Mouse (Mus musculus) bone marrow, adult 2 months (tissue): ENCODE data around the gene Utp14b.

Experiments used
- CTCF ChIP-seq: fragments of 200-500 bp; IDR thresholded peaks from 2 replicates; pipeline ENCODE4 v1.5.1; 2011; ENCODE audit warnings: low read length, control low read depth; ENCODE audit not compliant: control insufficient read depth, insufficient read depth
- POLR2A ChIP-seq: fragments of 200-500 bp; IDR thresholded peaks from 2 replicates; pipeline ENCODE4 v1.6.1; 2011; ENCODE audit warnings: low read depth, mild to moderate bottlenecking, control low read depth, low read length, borderline replicate concordance; ENCODE audit not compliant: control insufficient read depth

GRCm38 (mm10) chr1:78641791-78642190 is 16.0 kb upstream of the Utp14b start:
- TF ChIP-seq CTCF (no peak), POLR2A (no peak)
